Mouse (Mus musculus): ENCODE results near the gene Zan.
"Not testable (repeated sequence)": the region's sequence is repeated elsewhere in the genome, so short reads cannot be mapped to it uniquely, and the experiment has no call there.

Gene Zan

DNA sequence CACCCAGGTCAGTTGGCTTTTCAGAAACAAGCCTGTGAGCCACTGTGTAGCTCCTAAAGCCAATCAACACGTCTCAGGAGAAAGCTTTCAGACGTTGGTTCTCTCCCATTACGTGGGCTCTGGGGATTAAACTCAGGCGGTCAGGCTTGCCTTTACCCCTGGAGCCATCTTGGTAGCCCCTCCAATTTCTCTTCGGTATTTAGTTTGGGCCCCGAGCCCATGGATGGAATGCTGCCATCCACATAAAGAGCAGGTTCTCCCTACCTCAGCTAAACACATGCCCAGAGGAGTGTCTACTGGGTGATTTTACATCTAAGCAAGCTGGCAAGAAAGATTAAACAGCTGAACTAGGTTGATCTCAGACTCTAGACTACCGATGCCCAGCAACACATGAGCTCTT, 23.3 kb upstream of the Zan start:
- no peak for DNase-seq

DNA sequence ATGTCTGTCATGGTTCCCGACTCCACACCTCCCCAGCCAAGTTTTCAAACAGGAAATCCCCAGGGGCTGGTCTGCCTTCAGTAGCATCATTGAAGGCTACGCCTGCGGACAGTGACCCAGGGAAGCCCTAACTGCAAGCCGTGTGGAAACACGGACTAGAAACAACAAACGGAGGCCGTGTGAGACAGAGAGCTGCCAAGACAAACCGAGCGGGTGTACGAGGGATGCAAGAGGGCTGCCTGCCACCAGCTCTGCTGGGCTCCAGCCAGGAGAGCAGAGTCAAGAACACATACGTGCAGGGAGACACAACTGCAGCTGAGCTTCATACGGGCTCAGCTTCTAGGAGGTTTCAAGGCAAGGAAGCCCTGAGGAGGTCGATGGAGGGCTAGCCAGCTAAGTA, 17.0 kb upstream of the Zan start:
- DNase-seq, result no peak

DNA sequence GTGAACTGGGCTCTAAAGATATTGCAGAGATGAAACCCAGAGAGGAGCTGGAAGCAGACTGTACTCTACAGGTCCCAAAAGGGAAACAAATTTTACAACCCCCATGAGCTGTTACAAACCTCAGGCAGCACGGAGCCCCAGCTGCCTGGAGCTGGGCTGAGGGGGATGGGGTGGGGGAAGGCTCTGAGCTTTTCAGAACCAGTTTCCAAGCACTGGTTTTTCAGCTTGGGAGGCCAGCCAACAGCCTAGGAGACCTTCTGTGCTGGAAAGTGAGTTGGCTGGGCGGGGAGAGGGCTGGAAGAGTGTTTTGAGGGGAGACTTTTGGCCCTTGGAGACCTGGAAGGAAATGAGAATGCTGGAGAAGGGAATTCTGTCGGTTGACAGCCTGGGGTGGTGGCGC, 14.7 kb upstream of the Zan start:
- no peak for DNase-seq

DNA sequence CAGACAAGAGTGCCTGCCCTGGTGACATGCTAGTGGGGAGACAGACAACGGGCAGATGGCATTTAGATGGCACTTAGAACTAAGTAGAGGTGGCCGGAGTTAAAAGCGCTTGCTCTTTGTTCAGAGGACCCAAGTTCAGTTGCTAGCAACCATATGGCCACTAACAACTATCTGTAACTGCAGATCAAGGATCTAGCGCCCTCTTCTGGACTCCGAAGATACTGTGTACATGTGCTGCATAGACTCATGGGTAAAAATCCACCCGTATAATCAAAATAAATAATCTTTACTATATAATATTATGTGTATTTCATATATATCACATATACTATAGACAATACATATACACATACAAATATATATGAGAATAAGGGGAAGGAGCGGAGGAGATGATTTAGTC, 10.8 kb upstream of the Zan start:
- DNase-seq, result no peak

DNA sequence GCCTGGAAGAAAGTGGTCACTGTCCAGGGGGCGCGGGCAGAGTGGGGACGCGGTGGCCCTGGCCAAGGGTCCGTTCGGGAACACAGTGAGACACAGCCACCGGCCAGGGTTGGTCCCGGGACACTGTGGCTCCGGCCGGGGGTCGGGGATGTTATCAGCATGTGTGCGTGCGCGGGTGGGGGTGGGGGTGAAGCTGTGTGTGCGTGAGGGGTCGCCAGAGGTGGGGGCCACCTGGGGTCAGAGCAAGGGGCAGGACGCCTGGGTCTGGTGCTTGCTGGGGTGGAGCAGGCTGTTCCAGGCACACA, 8.9 kb upstream of the Zan start:
- DNase-seq, result no peak

DNA sequence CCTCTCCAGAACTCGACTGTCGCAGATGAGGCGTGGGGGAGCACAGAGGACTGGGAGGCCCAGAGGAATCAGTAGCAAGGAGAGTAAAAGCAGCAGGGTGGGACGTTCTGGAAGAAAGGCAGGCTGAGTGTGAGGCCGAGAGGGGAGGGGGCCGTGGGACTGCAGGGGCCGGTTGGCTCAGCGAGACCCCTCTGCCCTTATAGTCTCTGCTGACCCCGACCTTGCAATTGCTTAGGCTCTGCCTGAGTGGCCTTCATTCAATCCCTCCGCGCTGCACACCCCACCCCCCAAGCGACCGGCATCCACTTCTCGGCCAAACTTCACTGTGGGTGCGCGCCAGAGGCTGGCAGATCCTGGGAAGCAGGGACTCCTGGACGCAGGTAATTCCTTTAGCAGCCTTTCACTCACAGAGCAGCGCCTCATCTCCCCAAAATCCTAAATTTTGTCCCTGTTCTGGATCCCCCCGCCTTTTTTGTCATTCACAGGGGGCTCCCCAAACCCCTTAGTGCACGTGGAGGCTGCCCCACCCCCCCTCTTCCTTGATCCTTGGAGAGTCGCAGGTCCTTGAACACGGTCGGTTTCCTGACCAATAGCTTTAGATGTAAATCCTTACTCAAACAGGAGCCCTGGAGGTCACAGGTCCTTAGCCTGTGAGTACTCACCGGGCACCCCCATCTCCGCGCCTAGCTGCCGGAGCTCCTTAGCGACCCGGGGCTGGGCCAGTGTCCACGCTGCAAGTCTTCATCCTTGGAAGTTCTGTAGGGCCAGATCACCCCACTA, 8.4 kb upstream of the Zan start:
- DNase-seq, result no peak

DNA sequence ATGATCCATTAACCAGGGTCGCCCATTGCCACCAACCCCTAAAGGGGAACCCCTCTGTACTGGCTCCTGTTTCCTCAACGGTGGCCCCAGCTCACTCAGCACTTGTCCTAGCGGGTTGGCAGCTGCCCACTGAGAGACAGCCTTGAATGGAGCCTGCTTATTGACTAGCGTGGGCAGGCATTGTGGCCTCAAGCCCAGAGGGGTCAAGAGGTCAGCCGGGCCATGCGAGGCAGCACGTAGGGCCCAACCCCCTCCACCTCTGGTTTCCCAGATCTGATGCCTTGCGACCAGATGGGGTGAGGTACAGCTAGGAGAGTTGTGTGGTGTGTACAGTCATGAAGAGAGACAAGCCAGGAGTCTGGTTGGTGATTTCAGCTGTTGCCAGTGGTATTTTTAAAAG, 5.0 kb upstream of the Zan start:
- DNase-seq, result no peak

DNA sequence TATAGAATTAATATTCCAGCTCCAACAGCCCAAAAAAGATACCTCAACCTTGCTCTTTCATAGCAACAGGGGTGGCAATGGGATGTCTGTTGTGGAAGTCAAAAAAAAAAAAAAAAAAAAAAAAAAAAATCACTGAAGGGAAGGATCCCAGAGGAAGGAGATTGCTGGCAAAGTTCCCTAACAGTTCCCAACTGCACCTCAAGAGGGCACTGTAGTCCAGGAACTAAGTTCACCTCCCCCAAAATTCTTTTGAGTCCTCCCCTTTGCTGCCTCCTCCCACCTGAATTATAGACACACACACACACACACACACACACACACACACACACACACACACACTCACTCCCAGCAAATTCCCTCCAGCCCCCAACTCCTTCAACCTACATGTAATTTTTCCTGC, 4.3 kb upstream of the Zan start:
- DNase-seq, result peak in 1 of 2 experiments; percentile 13

DNA sequence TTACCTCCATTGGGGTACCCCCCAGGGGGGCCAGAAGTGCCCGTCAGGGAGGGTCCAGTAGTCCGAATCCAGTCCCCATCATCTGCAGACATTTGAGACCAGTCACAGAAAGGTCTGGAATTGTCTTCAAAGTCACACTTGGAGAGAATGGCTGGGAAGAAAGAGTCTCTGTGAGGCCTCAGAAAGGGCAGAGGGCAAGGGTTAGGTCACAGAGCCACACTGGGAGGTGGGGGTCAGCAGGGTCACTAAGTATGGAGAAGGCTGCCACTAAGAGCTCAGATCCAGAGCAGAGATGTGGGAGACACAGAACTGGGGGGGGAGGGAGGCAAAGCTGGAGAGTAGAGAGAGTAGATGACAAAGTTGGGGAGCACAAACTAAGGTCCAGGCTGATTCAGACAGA, 2.5 kb downstream of the Zan start:
- DNase-seq, result no peak

DNA sequence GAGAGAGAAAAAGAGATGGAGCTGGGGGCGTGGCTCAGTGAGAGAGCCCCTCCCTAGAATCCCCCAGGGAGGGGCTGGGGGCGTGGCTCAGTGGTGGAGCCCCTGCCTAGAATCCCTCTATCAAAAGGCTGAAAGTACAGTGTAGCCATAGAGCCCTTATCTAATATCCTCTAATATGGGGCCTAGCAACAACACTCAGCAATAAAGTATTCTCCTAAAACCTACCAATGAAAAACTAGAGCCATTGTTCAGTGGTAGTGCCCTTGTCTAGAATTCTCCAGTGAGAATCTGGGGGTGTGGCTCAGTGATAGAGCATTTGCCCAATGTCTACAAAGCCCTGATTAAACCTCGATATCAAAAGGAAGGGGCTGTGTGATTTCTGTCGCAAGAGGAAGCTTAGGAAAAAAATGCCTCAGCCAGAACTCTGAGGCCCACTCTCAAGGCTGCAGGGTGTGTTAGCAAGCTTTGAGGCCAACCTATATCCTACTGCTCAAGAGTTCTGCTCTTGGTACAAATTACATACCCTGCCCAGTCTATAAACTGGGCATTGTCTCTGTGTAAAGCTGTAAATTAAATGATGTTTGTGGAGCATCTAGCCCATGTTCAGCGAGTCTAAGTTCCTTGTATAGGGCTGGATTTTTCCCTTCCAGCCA, 4.5 kb downstream of the Zan start:
- DNase-seq, result no peak

DNA sequence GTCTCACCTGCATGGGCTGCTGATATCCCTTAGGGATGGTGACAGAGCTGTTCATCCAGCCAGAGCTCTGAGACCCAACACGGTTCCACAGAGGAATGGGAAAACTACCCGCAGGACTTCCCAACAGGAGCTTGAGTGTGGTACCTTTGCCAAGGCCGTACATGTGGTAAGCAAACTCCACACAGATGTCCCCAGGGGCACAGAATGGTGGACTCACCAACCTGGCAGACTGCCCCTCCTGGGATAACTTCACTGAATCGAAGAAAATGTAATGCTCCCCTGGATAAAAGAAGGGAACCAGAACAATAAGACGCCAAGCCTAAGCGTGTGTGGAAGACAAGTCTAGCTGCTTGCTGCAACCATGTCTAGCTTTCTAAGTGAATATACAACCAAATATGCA, 9.9 kb downstream of the Zan start:
- no peak for DNase-seq

DNA sequence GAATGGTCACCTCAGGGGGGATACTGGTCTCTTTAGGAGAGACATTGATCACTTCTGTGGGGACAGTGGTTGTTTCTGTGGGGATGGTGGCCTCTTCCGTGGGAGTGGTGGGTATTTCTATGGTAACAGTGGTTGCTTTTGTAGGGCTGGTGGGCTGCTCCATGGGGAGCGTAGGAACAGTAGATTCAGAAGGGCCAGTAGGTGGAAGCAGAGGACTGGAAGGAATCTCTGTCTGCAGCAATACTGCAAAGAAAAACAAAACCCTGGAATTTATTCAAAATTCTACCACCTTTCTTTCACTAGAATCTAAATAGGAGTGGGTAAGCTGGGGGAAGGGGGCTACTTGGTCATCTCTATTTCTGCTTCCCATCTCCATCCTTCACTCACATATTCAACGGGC, 11.8 kb downstream of the Zan start:
- DNase-seq, result no peak

DNA sequence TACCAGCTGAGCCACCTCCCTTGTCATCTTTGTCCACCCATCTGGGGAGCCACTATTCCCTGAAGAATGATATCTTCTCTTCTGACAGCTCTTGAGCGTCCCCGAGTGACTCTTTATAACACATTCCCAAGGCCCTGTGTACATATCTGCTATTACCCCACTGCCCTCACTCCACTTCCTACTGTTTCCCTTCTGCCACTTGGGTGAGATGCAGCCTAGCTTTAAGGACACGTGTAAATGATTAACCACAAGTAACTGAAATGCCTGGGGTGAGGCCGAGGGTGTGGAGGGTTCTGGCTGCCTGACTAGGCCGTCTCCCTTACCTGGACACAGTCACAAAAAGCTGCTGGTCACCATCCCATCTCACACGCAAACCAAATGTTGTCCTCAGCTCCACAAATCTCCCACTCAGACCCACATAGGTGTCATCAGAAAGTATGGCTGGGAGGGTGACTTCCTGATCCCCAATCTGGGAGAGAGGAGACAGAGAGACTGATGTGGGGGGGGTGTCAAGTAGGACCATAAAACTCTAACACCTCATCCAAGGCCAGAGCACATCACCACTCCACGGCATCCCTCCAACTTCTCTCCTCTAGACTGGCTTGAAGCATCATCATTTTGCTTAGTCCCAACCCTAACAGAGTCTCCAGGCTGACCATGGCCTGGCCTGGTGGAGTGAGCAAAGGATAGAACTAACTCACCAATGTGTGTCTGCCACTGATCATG, 20.8 kb downstream of the Zan start:
- DNase-seq, result no peak

DNA sequence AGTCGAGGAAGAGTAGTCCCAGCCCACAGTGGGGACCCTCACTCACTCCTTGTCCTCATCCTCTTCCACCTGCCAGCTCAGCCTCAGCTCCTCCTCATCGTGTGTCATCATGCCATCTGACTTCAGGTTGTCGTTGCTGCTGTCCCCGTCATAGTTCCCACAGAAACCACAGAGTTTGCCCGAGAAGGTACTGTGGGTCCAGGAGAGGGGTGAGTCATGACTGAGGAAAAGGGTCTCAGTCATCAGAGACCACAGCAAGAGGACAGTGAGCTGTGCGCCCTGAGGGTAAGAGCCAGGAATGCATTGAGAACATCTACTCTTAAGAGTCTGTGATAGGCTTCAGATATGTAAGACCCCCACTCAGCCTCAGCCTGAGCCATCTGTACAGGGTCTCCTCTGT, 21.7 kb downstream of the Zan start:
- no peak for DNase-seq

DNA sequence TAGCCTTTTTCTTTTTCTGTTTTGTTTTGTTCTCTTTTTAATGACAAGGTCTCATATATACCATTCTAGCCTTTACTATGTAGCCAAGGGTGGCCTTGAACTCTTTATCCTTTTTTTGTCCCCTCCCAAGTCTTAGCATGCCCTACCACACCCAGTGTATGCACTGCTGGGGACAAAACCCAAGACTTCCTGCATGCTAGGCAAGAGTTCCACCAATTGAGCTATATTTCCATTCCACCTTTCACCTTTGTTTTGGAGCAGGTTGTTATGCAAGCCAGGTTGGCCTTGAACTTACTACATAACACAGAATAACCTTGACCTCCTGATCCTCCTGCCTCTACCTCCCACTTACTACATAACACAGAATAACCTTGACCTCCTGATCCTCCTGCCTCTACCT, 31.3 kb downstream of the Zan start:
- DNase-seq, result no peak

DNA sequence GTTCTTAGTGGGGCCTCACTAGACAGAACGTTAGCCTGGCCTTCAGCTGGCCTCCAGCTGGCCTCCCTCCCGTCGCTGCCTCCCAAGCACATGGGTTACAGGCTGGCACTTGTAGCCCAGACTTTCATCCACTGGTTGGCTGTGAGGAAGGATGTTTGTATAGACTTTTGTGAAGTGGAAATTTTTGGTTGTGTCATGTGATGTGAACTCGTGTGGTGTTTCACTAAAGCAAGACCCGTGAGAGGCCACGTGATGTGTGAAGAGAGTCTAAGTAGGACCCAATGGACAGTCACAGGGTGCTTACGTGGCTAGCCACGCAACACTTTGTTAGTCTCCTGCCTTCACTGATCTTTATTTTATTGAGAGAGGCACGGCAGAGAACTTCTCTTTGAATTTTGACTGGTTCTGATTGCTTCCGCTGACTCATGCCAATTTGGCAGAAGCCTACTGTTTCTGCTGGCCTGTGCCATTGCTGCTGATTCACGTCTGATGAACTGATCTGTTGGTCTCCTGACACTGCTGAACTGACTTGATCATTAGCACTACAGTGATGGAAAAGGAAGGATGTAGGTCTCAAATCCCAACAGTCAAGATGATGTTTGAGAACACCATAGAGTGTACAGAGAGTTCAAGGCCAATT, 36.5 kb downstream of the Zan start:
- no peak for DNase-seq

DNA sequence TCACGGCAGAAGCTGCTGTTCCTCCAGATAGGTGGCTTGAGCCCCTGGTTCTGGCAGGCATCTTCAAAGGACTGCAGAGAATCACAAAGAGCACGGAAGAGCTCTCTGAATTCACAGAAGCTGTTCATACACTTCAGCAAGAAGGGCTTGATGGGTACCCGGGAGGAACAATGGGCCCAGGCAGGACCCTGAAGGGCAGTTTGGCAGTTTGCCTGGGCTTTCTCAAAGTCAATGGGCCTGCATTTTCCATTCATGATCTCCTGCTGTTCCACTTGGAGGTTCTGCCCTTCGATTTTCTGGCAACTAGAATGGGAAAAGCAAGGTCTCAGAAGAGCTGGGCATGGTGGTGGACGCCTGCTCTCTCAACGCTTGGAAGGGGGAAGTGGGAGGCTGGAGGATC, 43.0 kb downstream of the Zan start:
- DNase-seq, result no peak

DNA sequence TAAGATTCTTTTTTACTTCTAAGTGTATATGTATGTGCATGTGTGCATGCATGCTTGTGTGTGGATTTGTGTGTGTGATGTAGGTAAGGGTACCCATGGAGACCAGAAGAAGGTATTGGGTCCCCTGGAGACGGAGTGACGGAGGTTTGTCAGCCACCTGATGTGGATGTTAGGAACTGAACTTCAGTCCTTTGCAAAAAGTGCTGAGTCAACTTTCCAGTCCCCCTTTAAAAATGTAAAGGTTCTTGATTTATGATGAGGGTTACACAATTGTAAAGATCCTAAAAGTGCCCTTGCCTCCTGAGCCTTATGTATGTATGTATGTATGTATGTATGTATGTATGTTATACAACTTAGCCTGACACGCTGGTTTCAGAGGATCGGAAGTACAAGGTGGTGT, 46.5 kb downstream of the Zan start:
- not testable (repeated sequence) for DNase-seq

DNA sequence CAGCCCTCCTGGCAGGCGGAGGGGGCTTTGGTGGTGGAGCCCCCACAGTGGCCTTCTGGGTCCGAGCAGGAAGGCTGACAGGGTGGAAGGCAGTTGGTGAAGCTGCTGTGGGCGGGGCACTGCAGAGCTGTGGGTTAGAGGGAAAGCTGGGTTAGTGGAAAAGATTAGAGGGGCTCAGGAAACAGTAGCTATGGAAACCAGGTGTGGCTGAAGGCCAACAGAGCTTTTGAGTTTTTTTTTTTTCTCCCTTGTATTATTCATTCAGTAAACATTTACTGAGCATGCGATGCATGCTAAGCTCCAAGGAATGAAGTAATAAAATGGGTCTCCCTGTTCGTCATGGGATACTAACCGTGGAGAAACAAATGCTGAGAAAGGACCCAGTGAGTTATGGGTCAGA, 51.2 kb downstream of the Zan start:
- DNase-seq, result no peak

DNA sequence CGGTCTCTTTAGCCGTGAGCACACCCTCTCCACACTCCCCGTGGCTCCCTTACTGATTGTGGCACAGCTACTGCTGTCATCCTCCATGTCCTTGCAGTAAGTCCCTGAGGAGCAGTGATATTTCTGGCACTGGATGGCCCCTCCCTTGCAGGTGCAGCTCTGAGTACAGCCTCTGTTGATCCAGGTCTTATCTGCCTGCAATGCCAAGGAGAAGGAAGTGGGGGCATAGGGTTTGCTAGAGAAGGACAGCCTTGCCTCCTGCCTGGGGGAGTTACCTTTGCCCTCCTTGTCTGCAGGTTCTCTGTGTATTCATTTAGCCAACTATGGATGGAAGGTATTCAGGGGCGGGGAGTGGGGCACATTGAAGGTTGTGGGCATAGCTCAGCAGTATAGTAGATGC, 57.0 kb downstream of the Zan start:
- DNase-seq, result no peak

DNA sequence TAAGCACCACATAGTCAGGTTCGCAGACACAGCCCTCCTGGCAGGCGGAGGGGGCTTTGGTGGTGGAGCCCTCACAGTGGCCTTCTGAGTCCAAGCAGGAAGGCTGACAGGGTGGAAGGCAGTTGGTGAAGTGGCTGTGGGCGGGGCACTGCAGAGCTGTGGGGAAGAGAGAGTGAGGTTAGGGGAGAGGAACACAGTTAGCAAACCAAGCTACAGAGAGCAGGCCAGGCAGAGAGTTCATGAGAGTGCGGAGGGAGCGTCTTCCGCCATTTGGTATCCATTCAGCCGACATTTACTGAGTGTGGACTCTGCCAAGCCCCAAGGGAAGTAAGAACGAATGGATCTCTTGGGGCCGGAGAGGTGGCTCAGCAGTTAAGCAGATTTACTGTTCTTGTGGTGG, 57.8 kb downstream of the Zan start:
- no peak for DNase-seq

DNA sequence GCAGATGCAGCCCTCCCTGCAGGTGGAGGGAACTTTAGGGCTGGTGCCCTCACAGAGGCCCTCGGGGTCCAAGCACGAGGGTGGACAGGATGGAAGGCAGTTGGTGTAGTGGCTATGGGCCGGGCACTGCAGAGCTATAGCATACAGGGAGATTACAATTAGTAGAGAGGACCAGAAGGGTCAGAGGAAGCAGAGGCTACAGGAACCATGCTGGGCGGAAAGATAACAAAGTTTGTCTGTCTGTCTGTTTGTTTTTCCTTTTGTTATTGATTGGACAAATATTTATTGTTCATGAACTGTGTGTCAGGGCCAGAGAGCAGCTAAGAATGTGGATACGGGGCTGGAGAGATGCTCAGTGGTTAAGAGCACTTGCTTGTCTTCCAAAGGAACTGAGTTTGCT, 62.6 kb downstream of the Zan start:
- DNase-seq, result no peak

DNA sequence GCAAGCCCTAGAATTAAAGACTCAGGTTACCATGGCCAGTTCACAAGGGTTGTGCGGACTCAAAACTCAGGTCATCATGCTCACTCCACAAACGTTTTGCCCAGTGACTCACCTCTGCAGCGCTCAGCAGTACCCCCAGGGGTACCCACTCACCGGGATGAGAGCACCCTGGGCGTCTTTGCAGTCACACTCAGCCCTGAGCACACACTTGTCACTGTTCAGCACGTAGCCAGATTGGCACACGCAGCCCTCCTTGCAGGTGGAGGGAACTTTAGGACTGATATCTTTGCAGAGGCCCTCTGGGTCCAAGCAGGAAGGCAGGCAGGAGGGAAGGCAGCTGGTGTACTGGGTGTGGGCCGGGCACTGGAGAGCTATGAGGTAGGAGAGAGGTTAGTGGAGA, 65.6 kb downstream of the Zan start:
- DNase-seq, result no peak

DNA sequence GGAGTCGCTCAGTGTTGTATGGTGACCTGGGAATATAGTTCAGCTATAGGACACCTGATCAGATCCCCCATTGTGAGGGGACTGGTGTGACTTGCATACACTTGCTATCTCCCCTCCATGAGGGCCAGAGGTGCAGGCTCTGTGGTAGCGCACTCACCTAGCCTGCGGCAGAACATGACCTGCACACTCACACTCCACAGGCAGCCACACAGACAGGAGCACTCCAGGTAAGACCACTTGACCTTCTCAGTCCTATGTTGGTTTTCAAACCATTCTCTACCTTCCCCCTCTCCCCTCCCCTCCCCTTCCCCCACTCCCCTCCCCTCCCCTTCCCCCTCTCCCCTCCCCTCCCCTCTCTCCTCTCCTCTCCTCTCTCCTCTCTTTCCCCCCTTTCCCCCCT, 66.3 kb downstream of the Zan start:
- no peak for DNase-seq
